Mouse (Mus musculus): ENCODE measurements around the gene Slc22a21. TPM values are rescaled to one million over a fixed set of nuclear protein-coding genes. Genes with fewer than 3 reads are reported as not detected.
A peak's percentile ranks its signal among the peaks of the same experiment; 100 is the strongest.

Slc22a21 gene
- polyA plus RNA-seq (2015; fragmentation: Nextera tagmentation; extraction: Ambion mirVana), result 1.7 and 1.8 TPM in 2 replicates

DNA sequence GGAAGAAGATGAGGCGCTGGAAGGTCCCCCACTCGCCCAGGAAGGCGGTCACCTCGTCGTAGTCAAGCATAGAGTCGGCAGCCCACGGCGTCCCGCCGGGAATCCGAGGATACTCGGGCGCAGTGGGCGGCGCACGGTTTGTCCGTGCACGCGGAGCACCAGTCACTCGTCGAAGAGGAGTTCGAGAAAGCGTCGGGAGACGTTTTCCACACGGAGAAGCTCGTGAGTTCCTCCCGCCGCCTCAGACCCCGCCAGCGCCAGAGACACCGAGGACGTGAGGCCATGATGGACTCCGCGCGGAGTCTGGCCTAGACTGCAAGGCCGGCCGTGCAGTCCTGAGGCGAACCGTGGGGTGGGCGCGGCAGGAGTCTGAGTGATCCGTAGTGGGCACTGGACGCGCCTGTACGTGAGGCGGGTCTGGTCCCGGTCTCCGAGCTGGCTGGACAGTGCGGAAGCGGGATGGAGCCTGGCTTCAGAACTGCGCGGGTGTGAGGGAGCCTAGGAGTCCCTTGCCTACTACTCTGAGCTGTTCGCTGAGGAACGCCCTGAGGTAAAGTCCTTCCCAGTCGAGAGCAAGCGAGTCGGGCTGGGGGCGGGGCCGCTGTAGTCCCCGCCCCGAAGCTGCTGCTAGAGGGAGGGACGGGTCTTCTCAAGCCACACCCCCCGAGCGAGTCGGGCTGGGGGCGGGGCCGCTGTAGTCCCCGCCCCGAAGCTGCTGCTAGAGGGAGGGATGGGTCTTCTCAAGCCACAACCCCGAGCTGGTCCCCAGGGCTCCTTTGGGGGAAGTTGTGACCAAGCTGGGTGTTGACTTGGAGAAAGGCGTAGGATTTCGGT lies at the start of gene Slc22a21:
Slc22a21 (minus strand) TSS at position 545 of the 834 bp plus-strand sequence.
- WGBS, result 2% methylated on average over 73 of the region's 73 CpGs
- peaks cover 15% of the 10 kb centered on the region for H3K27me3 ChIP-seq
- peak within 1 kb of the TSS; percentile 70 for H3K9ac ChIP-seq (replicated peaks)
- H3K9me3 ChIP-seq, result no peaks in the 10 kb centered on the region
- no peaks in the 10 kb centered on the region for H3K36me3 ChIP-seq
- peak within 1 kb of the TSS; percentile 88 for H3K4me2 ChIP-seq (replicated peaks)
- peak; percentile 95 for ATAC-seq
- peaks cover 7% of the 10 kb centered on the region for H3K4me1 ChIP-seq (replicated peaks)
- H3K4me3 ChIP-seq (replicated peaks), result peak within 1 kb of the TSS; percentile 57
- H3K27ac ChIP-seq, result no peak within 1 kb of the TSS

DNA sequence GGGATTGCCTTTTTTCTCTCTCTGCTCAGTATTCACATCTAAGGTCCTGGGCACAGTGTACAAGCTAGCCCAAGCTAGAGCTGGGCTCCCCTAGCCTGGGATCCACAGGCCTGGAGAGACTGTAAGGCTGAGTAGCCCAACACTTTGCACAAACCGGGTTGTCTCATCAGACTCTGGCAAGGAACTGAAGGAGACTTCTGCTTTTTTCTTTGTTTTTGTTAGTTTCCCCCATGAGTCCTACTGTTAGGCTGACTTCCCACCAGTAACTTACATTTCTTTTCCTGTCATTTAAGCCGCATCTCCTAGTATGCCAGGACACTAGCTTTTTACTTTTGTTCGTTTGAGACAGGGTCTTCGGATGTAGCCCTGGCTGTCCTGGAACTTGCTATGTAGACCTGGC lies 48.9 kb upstream of the Slc22a21 start:
- Histone ChIP-seq H3K4me1 (replicated peaks) (peaks cover 16% of the 10 kb centered on the region), H3K4me3 (replicated peaks) (no peak overlapping the region), H3K27ac (no peak overlapping the region), H3K36me3 (no peaks in the 10 kb centered on the region), H3K9me3 (no peaks in the 10 kb centered on the region), H3K4me2 (replicated peaks) (peak overlapping the region; percentile 98), H3K27me3 (peaks cover 43% of the 10 kb centered on the region), H3K9ac (replicated peaks) (peak overlapping the region; percentile 75; the same call in 1 of the 2 replicates)
- no peak for ATAC-seq
- WGBS, result 74% methylated on average over 4 of the region's 4 CpGs

- H3K4me1 ChIP-seq (replicated peaks), result peaks cover 16% of the 10 kb centered on the region
- H3K9me3 ChIP-seq, result no peaks in the 10 kb centered on the region
- H3K4me2 ChIP-seq (replicated peaks), result peak within 1 kb of the TSS; percentile 98
- peak within 1 kb of the TSS; percentile 58 for H3K4me3 ChIP-seq (replicated peaks)
- H3K27ac ChIP-seq, result no peak within 1 kb of the TSS
- 1% methylated on average over 61 of the region's 61 CpGs for WGBS
- ATAC-seq, result peak; percentile 89
- H3K9ac ChIP-seq (replicated peaks), result peak within 1 kb of the TSS; percentile 75
- peaks cover 43% of the 10 kb centered on the region for H3K27me3 ChIP-seq
- H3K36me3 ChIP-seq, result no peaks in the 10 kb centered on the region
Measured at GRCm38 (mm10) chr11:54028044-54028951, 48.2 kb upstream of the Slc22a21 start, which contains the start of gene Slc22a4. TSS of gene Slc22a4 (minus strand) at chr11:54028090.

DNA sequence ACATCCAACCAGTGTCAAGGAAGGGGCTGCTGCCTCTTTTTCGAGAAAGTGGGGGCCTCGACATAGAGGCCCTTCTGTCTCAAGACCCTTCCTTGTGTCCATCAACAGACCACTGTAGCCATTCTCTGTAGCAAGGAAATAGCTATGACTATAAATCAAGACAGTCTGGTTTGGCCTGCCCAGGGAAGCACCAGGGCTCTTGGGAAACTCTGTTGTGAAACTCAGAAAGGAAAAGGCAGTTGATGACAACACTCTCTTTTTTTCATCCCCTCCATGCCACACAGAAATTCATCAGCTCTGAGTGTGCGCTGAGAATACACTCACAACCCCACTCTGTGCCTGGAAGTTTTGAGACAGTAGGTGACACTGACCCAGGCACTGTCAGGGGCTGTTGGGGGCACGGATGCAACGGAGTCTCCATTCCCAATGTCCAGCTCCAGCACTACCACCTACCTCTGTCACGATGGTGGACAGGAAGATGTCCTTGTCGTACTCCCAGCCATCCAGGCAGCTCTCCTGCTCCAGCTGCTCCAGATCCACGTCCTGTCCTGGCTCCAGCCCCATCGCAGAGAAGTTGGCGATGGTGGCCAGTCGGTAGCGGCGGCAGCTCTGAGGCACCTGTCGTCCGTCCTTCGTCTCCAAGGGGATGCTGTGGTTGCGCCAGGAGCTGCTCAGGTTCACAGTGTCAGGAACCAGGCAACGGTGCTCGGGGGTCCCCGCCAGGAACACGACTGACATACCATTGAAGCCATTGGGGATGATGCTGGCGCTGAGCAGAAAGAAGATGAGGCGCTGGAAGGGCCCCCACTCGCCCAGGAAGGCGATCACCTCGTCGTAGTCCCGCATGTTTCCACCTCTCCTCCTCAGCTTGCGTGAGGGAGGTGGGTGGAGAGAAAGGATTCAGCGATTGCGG lies 47.3 kb upstream of the Slc22a21 start:
- Histone ChIP-seq H3K4me3 (replicated peaks) (peak overlapping the region; percentile 58), H3K9ac (replicated peaks) (peak overlapping the region; percentile 75), H3K4me1 (replicated peaks) (peaks cover 16% of the 10 kb centered on the region), H3K9me3 (no peaks in the 10 kb centered on the region), H3K27me3 (peaks cover 43% of the 10 kb centered on the region), H3K27ac (no peak overlapping the region), H3K4me2 (replicated peaks) (peak overlapping the region; percentile 98), H3K36me3 (no peaks in the 10 kb centered on the region)
- 16% methylated on average over 31 of the region's 31 CpGs for WGBS
- peak; percentile 68 for ATAC-seq

GRCm38 (mm10) chr11:54026491-54027041 lies 46.4 kb upstream of the Slc22a21 start:
- Histone ChIP-seq H3K36me3 (no peaks in the 10 kb centered on the region), H3K4me1 (replicated peaks) (peaks cover 16% of the 10 kb centered on the region), H3K4me2 (replicated peaks) (no peak overlapping the region), H3K27ac (no peak overlapping the region), H3K9me3 (no peaks in the 10 kb centered on the region), H3K27me3 (peaks cover 43% of the 10 kb centered on the region), H3K4me3 (replicated peaks) (no peak overlapping the region), H3K9ac (replicated peaks) (no peak overlapping the region)
- no peak for ATAC-seq
- WGBS, result 72% methylated on average over 1 of the region's 1 CpGs

DNA sequence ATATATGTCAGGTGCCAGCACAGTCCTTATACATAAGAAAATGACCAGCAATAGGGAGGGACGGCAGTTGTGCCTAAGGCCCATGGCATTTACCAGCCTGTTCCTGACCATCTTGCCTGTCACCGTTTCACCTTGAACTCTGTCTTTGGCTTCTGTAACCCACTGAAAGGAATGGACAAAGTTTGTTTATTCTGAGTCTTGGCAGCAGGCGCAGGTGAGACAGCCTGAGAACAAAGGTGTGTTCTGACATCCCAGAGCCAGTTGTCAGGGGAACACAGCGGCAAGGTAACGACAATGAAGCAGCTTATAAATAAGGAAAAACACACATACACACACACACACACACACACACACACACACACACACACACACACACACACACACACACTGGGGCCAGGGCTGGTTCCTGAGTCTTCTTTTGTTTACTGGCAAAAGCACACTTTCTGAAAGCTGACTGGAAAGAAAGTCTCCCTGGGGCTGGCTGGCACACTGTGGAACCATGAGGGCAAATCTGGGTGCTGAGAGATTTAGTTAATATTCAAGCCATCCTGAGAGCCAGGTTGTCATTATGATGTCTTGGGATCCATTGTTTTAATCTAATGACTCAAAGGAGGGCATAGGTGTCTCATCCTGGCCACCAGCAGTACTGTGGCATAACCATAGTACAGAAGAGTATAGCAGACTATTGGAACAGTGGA lies 41.4 kb upstream of the Slc22a21 start:
- Histone ChIP-seq H3K36me3 (no peaks in the 10 kb centered on the region), H3K4me3 (replicated peaks) (no peak overlapping the region), H3K27me3 (0 out of 2 replicates have a peak, but pooled peaks cover 16% of the 10 kb centered on the region), H3K9me3 (no peaks in the 10 kb centered on the region), H3K4me1 (replicated peaks) (no peaks in the 10 kb centered on the region), H3K4me2 (replicated peaks) (no peak overlapping the region), H3K9ac (replicated peaks) (no peak overlapping the region), H3K27ac (no peak overlapping the region)
- WGBS, result 86% methylated on average over 5 of the region's 5 CpGs
- ATAC-seq, result no peak

DNA sequence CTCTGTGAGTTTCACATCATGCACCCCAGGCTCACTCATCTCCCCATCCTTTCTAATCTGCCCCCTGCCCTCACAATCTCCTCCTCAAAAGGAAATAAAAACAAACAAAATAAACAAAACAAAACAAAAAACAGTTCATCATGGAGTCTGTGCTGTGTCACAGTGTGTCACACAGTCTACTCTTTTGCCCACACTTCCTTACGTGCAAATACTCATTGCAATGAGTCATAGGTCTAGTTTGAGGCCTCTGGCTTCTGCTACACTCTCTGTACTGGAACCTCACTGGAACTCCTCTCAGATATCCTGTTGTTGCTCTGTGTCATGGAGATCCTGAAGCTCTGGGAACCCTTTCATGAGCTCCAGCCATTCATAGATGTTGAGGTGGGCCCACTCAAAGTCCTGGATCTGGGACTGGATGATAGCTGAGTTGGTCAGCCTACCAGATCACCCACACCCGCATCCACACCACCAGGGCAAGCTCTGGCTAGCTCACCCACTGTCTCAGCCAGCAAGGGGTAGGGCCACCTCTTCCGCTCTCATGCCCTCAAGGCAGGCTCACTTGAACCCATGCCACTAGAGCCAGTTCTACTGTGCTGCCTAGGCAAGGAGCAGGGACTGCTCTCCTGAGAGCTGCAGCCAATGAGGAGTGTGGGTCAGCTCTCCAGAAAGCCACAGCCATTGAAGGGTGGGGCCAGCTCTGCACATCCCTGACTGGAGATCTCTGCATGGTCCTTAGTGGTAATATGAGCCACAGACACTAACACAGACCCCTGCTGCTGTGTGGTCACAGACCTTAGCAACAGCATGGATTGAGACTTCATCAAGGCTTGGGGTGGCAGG lies 39.0 kb upstream of the Slc22a21 start:
- H3K9ac ChIP-seq (replicated peaks), result no peak overlapping the region
- H3K4me3 ChIP-seq (replicated peaks), result no peak overlapping the region
- H3K9me3 ChIP-seq, result no peaks in the 10 kb centered on the region
- no peak overlapping the region for H3K4me2 ChIP-seq (replicated peaks)
- no peaks in the 10 kb centered on the region for H3K4me1 ChIP-seq (replicated peaks)
- 82% methylated on average over 3 of the region's 3 CpGs for WGBS
- no peaks in the 10 kb centered on the region for H3K27me3 ChIP-seq
- H3K36me3 ChIP-seq, result no peaks in the 10 kb centered on the region
- H3K27ac ChIP-seq, result no peak overlapping the region
- ATAC-seq, result no peak

- H3K4me1 ChIP-seq (replicated peaks), result no peaks in the 10 kb centered on the region
- no peak for ATAC-seq
- H3K27me3 ChIP-seq, result no peaks in the 10 kb centered on the region
- no peak overlapping the region for H3K4me3 ChIP-seq (replicated peaks)
- no peak overlapping the region for H3K4me2 ChIP-seq (replicated peaks)
- H3K9me3 ChIP-seq, result no peaks in the 10 kb centered on the region
- H3K36me3 ChIP-seq, result no peaks in the 10 kb centered on the region
- 73% methylated on average over 4 of the region's 4 CpGs for WGBS
- no peak overlapping the region for H3K9ac ChIP-seq (replicated peaks)
- H3K27ac ChIP-seq, result no peak overlapping the region
Measured at GRCm38 (mm10) chr11:54017596-54017995, 37.5 kb upstream of the Slc22a21 start.

GRCm38 (mm10) chr11:54016051-54016450 lies 35.9 kb upstream of the Slc22a21 start:
- Histone ChIP-seq H3K27me3 (no peaks in the 10 kb centered on the region), H3K36me3 (no peaks in the 10 kb centered on the region), H3K4me3 (replicated peaks) (no peak overlapping the region), H3K4me2 (replicated peaks) (no peak overlapping the region), H3K9ac (replicated peaks) (no peak overlapping the region), H3K27ac (no peak overlapping the region), H3K9me3 (no peaks in the 10 kb centered on the region), H3K4me1 (replicated peaks) (no peaks in the 10 kb centered on the region)
- no peak for ATAC-seq
- 75% methylated on average over 8 of the region's 8 CpGs for WGBS

DNA sequence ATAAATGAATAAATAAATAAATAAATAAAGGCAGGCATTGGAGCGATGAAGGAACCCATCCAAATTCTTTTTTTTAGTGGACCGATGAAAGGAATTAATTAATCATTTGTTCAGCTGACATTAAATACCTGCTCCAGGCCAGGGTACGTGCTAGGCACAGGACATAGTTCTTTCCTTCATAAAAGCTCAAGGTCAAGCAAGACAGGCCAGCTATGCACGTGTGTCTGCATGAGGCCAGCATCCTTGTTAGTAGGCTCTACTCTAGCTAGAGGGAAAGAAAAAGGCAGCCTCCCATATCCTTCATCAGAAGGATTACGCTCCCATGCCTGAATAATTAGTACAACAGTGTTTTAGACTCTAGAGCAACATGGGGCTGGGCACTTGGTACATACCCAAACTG lies 32.8 kb upstream of the Slc22a21 start:
- Histone ChIP-seq H3K4me1 (replicated peaks) (no peaks in the 10 kb centered on the region), H3K9me3 (no peaks in the 10 kb centered on the region), H3K27me3 (no peaks in the 10 kb centered on the region), H3K36me3 (no peaks in the 10 kb centered on the region), H3K4me3 (replicated peaks) (no peak overlapping the region), H3K4me2 (replicated peaks) (no peak overlapping the region), H3K27ac (no peak overlapping the region), H3K9ac (replicated peaks) (no peak overlapping the region)
- WGBS, result 87% methylated on average over 5 of the region's 5 CpGs
- no peak for ATAC-seq

All from midbrain, embryonic 13.5 days (tissue).